Mouse (Mus musculus) kidney, adult 2 months (tissue): Measurements from ENCODE around the gene D10Wsu102e. TPM values are rescaled to one million over a fixed set of nuclear protein-coding genes. Genes with fewer than 3 reads are reported as not detected.

Experiments used
- DNase-seq: peaks from one replicate; pipeline ENCODE4 v3.0.0; 2021
- H3K27ac ChIP-seq: fragments of 200-500 bp; 2 replicates; pipeline ENCODE4 v1.5.1; 2012; ENCODE audit warnings: low read depth, low read length, control low read depth, inconsistent platforms; ENCODE audit not compliant: insufficient read depth
- H3K27me3 ChIP-seq: fragments of 200-500 bp; replicated peaks from 2 replicates; pipeline ENCODE4 v1.6.1; 2012; ENCODE audit warnings: mild to moderate bottlenecking, moderate library complexity, low read length, inconsistent platforms; ENCODE audit not compliant: control insufficient read depth, insufficient read depth
- H3K36me3 ChIP-seq: fragments of 200-500 bp; 2 replicates; pipeline ENCODE4 v1.6.1; 2012; ENCODE audit warnings: mild to moderate bottlenecking, moderate library complexity, low read length, inconsistent platforms; ENCODE audit not compliant: control insufficient read depth, insufficient read depth
- H3K4me1 ChIP-seq: fragments of 200-500 bp; 2 replicates; pipeline ENCODE4 v1.6.1; 2011; ENCODE audit warnings: low read length; ENCODE audit not compliant: control insufficient read depth, insufficient read depth
- H3K4me3 ChIP-seq: fragments of 200-500 bp; 2 replicates; pipeline ENCODE4 v1.5.1; 2011; ENCODE audit warnings: mild to moderate bottlenecking, low read depth, low read length, control low read depth; ENCODE audit not compliant: insufficient read depth
- CTCF ChIP-seq: fragments of 200-500 bp; conservative IDR thresholded peaks from 2 replicates; pipeline ENCODE4 v1.5.1; 2011; ENCODE audit warnings: low read depth, mild to moderate bottlenecking, control low read depth, low read length, moderate library complexity, mixed read lengths; ENCODE audit not compliant: insufficient read depth, insufficient read length
- POLR2A ChIP-seq: fragments of 200-500 bp; IDR thresholded peaks from one replicate; pipeline ENCODE4 v1.6.1; 2011; ENCODE audit warnings: low read depth, low read length, control low read depth
- WGBS: fragments of 180-500 bp; shearing (Covaris S2); methylation state at CpG from one replicate; pipeline ENCODE4 v1.1.7; 2018; 5-methylcytosine and 5-hydroxymethylcytosine counted together
- polyA plus RNA-seq: library from polyadenylated mRNA; depleted of rRNA; stranded (reverse); fragments of >200 nt; gene quantifications from 2 replicates; pipeline ENCODE4 v1.2.3, GENCODE M21; 2012; rRNA removed

Gene D10Wsu102e
- 0.37 and 0.41 TPM in 2 replicates for polyA plus RNA-seq

- WGBS = 1% methylated on average over 30 of the region's 30 CpGs
- Histone ChIP-seq H3K36me3 (no peaks in the 10 kb centered on the region), H3K27ac (peak within 1 kb of the TSS; percentile 76), H3K27me3 (no peaks in the 10 kb centered on the region), H3K4me1 (peaks cover 7% of the 10 kb centered on the region; the same call in 1 of the 2 replicates), H3K4me3 (peak within 1 kb of the TSS; percentile 93)
- DNase-seq = peak; percentile 99
- TF ChIP-seq POLR2A (peak; percentile 35), CTCF (no peak)
Measured at GRCm38 (mm10) chr10:83359956-83360355, at the start of gene D10Wsu102e. Gene D10Wsu102e (plus strand): TSS chr10:83360221.

GRCm38 (mm10) chr10:83310356-83310755 is 49.7 kb upstream of the D10Wsu102e start:
- Histone ChIP-seq H3K4me3 (no peak overlapping the region), H3K36me3 (no peaks in the 10 kb centered on the region), H3K27ac (no peak overlapping the region), H3K4me1 (no peaks in the 10 kb centered on the region), H3K27me3 (no peaks in the 10 kb centered on the region)
- WGBS = 78% methylated on average over 7 of the region's 7 CpGs
- no peak for DNase-seq
- TF ChIP-seq CTCF (no peak), POLR2A (no peak)

GRCm38 (mm10) chr10:83313033-83313432 is 47.0 kb upstream of the D10Wsu102e start:
- TF ChIP-seq CTCF (no peak), POLR2A (no peak)

GRCm38 (mm10) chr10:83320396-83320795 is 39.6 kb upstream of the D10Wsu102e start:
- H3K27me3 ChIP-seq = no peaks in the 10 kb centered on the region
- peaks cover 3% of the 10 kb centered on the region for H3K4me1 ChIP-seq
- no peak for TF ChIP-seq CTCF
- no peak for TF ChIP-seq POLR2A
- no peak overlapping the region for H3K4me3 ChIP-seq
- H3K27ac ChIP-seq = no peak overlapping the region
- 75% methylated on average over 6 of the region's 6 CpGs for WGBS
- DNase-seq = no peak
- H3K36me3 ChIP-seq = no peaks in the 10 kb centered on the region

More at GRCm38 (mm10) chr10:83313033-83313432, 47.0 kb upstream of the D10Wsu102e start:
- DNase-seq = no peak
- WGBS = 73% methylated on average over 5 of the region's 5 CpGs
- Histone ChIP-seq H3K4me3 (no peak overlapping the region), H3K27me3 (no peaks in the 10 kb centered on the region), H3K4me1 (no peaks in the 10 kb centered on the region), H3K27ac (no peak overlapping the region), H3K36me3 (no peaks in the 10 kb centered on the region)

GRCm38 (mm10) chr10:83320870-83321269 is 39.2 kb upstream of the D10Wsu102e start:
- no peak for DNase-seq
- Histone ChIP-seq H3K36me3 (no peaks in the 10 kb centered on the region), H3K4me3 (no peak overlapping the region), H3K27ac (no peak overlapping the region), H3K4me1 (peaks cover 3% of the 10 kb centered on the region), H3K27me3 (no peaks in the 10 kb centered on the region)
- 87% methylated on average over 7 of the region's 7 CpGs for WGBS
- no peak for TF ChIP-seq POLR2A
- TF ChIP-seq CTCF = no peak

GRCm38 (mm10) chr10:83321528-83321927 is 38.5 kb upstream of the D10Wsu102e start:
- no peak overlapping the region for H3K27ac ChIP-seq
- no peaks in the 10 kb centered on the region for H3K36me3 ChIP-seq
- H3K4me1 ChIP-seq = peaks cover 3% of the 10 kb centered on the region
- H3K4me3 ChIP-seq = no peak overlapping the region
- H3K27me3 ChIP-seq = no peaks in the 10 kb centered on the region
- no peak for TF ChIP-seq POLR2A
- TF ChIP-seq CTCF = no peak
- no peak for DNase-seq
- 64% methylated on average over 6 of the region's 6 CpGs for WGBS

- no peak for TF ChIP-seq POLR2A
- TF ChIP-seq CTCF = no peak
- Histone ChIP-seq H3K27ac (no peak overlapping the region), H3K27me3 (no peaks in the 10 kb centered on the region), H3K4me1 (peaks cover 3% of the 10 kb centered on the region), H3K36me3 (no peaks in the 10 kb centered on the region), H3K4me3 (no peak overlapping the region)
- DNase-seq = peak; percentile 36
- 46% methylated on average over 7 of the region's 7 CpGs for WGBS
Measured at GRCm38 (mm10) chr10:83322551-83323100, 37.4 kb upstream of the D10Wsu102e start.

- Histone ChIP-seq H3K4me1 (peaks cover 3% of the 10 kb centered on the region), H3K27ac (no peak overlapping the region), H3K36me3 (no peaks in the 10 kb centered on the region), H3K4me3 (no peak overlapping the region), H3K27me3 (no peaks in the 10 kb centered on the region)
- TF ChIP-seq POLR2A (no peak), CTCF (no peak)
- WGBS = 58% methylated on average over 3 of the region's 3 CpGs
- no peak for DNase-seq
Measured at GRCm38 (mm10) chr10:83324871-83325270, 35.1 kb upstream of the D10Wsu102e start.
